Mouse (Mus musculus): ENCODE results near the gene Ophn1. TPM values are rescaled to one million over a fixed set of nuclear protein-coding genes. Genes with fewer than 3 reads are reported as not detected.

The Ophn1 gene
- polyA plus RNA-seq, 1 experiment from 2014 or later, result 12.6 TPM

DNA sequence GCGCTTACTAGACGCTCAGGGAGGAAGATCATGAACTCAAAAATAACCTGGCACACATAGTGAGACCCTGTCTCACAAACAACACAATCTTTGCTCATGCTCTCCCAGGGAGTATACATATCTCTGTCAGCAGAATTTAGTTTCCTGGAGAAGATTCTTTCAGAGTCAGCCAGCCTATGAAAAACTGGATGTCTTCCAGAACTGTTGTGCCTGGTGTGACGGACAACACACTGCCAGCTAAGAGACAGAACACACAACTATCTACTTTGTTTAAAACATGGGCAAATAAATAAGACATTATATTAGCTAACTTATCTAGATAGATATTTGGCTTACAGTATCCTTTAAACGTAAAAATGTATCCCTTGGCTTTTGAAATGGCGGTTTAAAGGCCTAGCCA lies 154.1 kb downstream of the Ophn1 start:
- no peaks in the 10 kb centered on the region for H3K9me3 ChIP-seq (replicated peaks; ENCODE audit: control insufficient read depth, low read length)
- H3K9ac ChIP-seq (ENCODE audit: low read length), result no peak overlapping the region
- H3K4me2 ChIP-seq (ENCODE audit: low read depth, low read length), result no peak overlapping the region
- H3K27me3 ChIP-seq (ENCODE audit: control insufficient read depth, insufficient read depth, low read length), result no peaks in the 10 kb centered on the region
- H3K4me1 ChIP-seq (ENCODE audit: control insufficient read depth, insufficient read depth, low read length), result no peaks in the 10 kb centered on the region
- H3K36me3 ChIP-seq (ENCODE audit: control insufficient read depth, insufficient read depth, low read length), result no peaks in the 10 kb centered on the region
- no peak for ATAC-seq (ENCODE audit: insufficient read depth, low FRiP score)
- H3K27ac ChIP-seq (ENCODE audit: low read length), result no peak overlapping the region
- 63% methylated on average over 5 of the region's 5 CpGs for WGBS
- no peak overlapping the region for H3K4me3 ChIP-seq (replicated peaks; ENCODE audit: low read length)

DNA sequence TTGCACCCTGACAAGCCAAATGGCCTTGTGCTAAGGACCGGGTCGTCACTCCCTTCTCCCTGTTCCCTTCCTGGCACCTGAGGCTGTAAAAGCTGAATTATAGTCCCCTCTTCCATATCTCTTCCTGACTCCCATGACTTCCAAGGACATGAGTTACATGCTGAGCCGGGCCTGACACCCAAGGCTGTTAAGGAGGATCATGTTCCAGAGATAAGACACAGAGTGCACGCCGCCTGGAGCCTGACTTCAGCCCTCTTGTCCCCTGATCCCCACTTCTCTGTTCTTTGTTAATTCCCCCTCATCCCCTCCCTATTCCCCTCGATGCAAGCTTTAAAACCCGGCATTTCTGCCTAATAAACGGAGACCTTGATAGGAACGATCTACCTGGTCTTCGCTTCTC lies 167.8 kb downstream of the Ophn1 start:
- Histone ChIP-seq H3K36me3 (ENCODE audit: control insufficient read depth, insufficient read depth, low read length) (no peaks in the 10 kb centered on the region), H3K4me2 (ENCODE audit: low read depth, low read length) (no peak overlapping the region), H3K4me3 (replicated peaks; ENCODE audit: low read length) (no peak overlapping the region), H3K27ac (ENCODE audit: low read length) (no peak overlapping the region), H3K27me3 (ENCODE audit: control insufficient read depth, insufficient read depth, low read length) (no peaks in the 10 kb centered on the region), H3K9ac (ENCODE audit: low read length) (no peak overlapping the region), H3K9me3 (replicated peaks; ENCODE audit: control insufficient read depth, low read length) (no peaks in the 10 kb centered on the region), H3K4me1 (ENCODE audit: control insufficient read depth, insufficient read depth, low read length) (no peaks in the 10 kb centered on the region)
- WGBS, result 63% methylated on average over 10 of the region's 10 CpGs
- no peak for ATAC-seq (ENCODE audit: insufficient read depth, low FRiP score)

DNA sequence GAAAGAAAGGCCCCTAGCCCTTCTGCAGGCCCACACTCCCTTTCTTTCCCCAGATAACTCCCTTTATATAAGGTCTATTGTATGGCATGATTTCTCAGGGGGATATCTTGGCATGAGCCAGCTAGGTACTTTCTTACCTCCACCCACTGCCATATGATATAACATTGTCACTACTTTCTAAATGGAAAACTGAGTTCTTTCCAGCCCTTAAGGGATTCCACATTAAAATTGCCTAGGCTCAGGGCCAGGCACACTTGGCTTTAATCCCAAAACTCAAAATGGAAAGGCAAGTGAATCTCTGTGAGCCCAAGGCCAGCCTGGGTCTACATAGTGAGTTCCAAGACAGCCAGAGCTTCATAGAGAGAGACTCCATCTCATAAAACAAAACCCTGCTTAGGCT lies 183.1 kb downstream of the Ophn1 start:
- H3K4me1 ChIP-seq (ENCODE audit: control insufficient read depth, insufficient read depth, low read length), result no peaks in the 10 kb centered on the region
- ATAC-seq (ENCODE audit: insufficient read depth, low FRiP score), result no peak
- no peaks in the 10 kb centered on the region for H3K9me3 ChIP-seq (replicated peaks; ENCODE audit: control insufficient read depth, low read length)
- H3K36me3 ChIP-seq (ENCODE audit: control insufficient read depth, insufficient read depth, low read length), result no peaks in the 10 kb centered on the region
- no peak overlapping the region for H3K4me3 ChIP-seq (replicated peaks; ENCODE audit: low read length)
- H3K27ac ChIP-seq (ENCODE audit: low read length), result no peak overlapping the region
- H3K27me3 ChIP-seq (ENCODE audit: control insufficient read depth, insufficient read depth, low read length), result no peaks in the 10 kb centered on the region
- H3K4me2 ChIP-seq (ENCODE audit: low read depth, low read length), result no peak overlapping the region
- no peak overlapping the region for H3K9ac ChIP-seq (ENCODE audit: low read length)

DNA sequence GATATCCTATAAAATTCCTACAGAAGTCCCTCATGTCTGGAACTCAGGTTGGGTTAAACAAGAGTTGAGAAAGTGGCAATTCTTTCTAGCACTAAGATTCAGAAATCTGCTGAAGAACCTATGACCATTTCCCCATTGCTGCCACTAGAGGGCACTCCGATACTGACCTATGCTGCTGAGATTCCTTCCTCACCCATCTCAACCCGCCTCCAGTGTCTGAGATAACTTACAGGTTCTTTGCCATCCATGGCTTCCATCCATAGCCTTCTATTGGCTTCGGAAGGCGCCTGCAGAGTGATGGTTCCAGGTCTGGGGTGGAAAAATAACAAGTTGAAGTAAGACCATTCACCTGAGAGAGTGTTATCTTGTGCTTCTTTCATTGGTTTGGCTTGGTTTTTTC lies 189.2 kb downstream of the Ophn1 start:
- Histone ChIP-seq H3K4me2 (ENCODE audit: low read depth, low read length) (no peak overlapping the region), H3K36me3 (ENCODE audit: control insufficient read depth, insufficient read depth, low read length) (no peaks in the 10 kb centered on the region), H3K9me3 (replicated peaks; ENCODE audit: control insufficient read depth, low read length) (no peaks in the 10 kb centered on the region), H3K4me3 (replicated peaks; ENCODE audit: low read length) (no peak overlapping the region), H3K27me3 (ENCODE audit: control insufficient read depth, insufficient read depth, low read length) (no peaks in the 10 kb centered on the region; the same call in 1 of the 2 replicates), H3K9ac (ENCODE audit: low read length) (no peak overlapping the region), H3K27ac (ENCODE audit: low read length) (no peak overlapping the region), H3K4me1 (ENCODE audit: control insufficient read depth, insufficient read depth, low read length) (no peaks in the 10 kb centered on the region)
- WGBS, result 23% methylated on average over 4 of the region's 4 CpGs
- ATAC-seq (ENCODE audit: insufficient read depth, low FRiP score), result no peak

DNA sequence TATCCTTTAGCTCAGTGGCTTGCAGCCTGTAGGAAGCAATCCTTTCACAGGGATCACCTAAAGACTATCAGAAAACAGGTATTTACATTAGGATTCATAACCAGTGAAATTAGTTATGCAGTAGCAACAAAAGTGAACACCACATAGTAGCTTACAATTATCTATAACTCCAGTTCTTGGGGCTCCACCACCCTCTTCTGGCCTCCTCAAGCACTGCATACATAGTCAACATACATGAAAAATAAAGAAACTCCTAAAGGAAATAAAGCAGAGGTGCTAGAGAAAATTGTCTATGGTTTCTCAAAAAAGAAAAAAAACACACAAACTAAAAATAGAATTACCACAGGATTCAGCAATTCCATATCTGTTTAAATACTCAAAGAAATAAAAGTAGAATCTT lies 208.2 kb downstream of the Ophn1 start:
- Histone ChIP-seq H3K9me3 (replicated peaks; ENCODE audit: control insufficient read depth, low read length) (no peaks in the 10 kb centered on the region), H3K9ac (ENCODE audit: low read length) (no peak overlapping the region), H3K4me3 (replicated peaks; ENCODE audit: low read length) (no peak overlapping the region), H3K4me2 (ENCODE audit: low read depth, low read length) (no peak overlapping the region), H3K27me3 (ENCODE audit: control insufficient read depth, insufficient read depth, low read length) (no peaks in the 10 kb centered on the region), H3K36me3 (ENCODE audit: control insufficient read depth, insufficient read depth, low read length) (no peaks in the 10 kb centered on the region), H3K27ac (ENCODE audit: low read length) (no peak overlapping the region), H3K4me1 (ENCODE audit: control insufficient read depth, insufficient read depth, low read length) (no peaks in the 10 kb centered on the region)
- no peak for ATAC-seq (ENCODE audit: insufficient read depth, low FRiP score)

DNA sequence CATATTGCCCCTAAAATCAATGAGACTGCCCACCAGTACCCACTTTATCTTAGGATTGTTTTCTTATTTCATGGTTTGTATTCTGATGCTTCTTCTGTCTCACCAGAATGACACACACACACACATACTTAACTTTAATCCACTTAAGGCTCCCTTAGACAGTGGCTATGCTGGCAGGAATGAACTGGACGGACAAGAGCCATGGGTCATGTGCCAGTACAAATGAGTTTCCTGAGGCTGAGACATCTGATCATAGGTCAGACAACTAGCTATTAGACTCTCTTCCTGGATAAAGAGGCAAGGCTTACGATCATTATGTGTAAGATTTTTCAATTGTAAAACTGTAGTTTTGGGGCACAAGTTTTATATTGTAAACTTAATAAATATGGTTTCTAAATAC lies 209.5 kb downstream of the Ophn1 start:
- H3K27ac ChIP-seq (ENCODE audit: low read length), result no peak overlapping the region
- H3K9me3 ChIP-seq (replicated peaks; ENCODE audit: control insufficient read depth, low read length), result no peaks in the 10 kb centered on the region
- H3K36me3 ChIP-seq (ENCODE audit: control insufficient read depth, insufficient read depth, low read length), result no peaks in the 10 kb centered on the region
- no peak for ATAC-seq (ENCODE audit: insufficient read depth, low FRiP score)
- no peak overlapping the region for H3K9ac ChIP-seq (ENCODE audit: low read length)
- no peaks in the 10 kb centered on the region for H3K4me1 ChIP-seq (ENCODE audit: control insufficient read depth, insufficient read depth, low read length)
- 84% methylated on average over 2 of the region's 2 CpGs for WGBS
- no peak overlapping the region for H3K4me3 ChIP-seq (replicated peaks; ENCODE audit: low read length)
- H3K4me2 ChIP-seq (ENCODE audit: low read depth, low read length), result no peak overlapping the region
- no peaks in the 10 kb centered on the region for H3K27me3 ChIP-seq (ENCODE audit: control insufficient read depth, insufficient read depth, low read length)

DNA sequence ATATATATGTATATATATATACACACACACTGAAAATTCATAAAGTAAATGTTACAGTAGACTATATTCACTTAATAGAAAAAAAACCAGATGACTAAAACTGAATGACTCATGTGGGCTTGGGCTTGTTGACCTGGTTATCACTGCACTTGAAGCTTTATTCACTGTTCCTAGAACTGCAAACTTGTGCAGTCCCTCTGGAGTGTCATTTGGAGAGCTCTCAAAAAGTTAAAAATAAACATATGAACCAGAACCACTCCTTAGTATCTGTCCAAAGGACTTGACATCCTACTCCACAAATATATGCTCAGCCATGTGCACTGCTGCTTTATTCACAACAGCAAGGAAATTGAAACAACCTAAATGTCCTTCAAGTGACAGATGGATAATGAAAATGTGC lies 219.8 kb downstream of the Ophn1 start:
- ATAC-seq (ENCODE audit: insufficient read depth, low FRiP score), result no peak
- Histone ChIP-seq H3K4me3 (replicated peaks; ENCODE audit: low read length) (no peak overlapping the region), H3K4me2 (ENCODE audit: low read depth, low read length) (no peak overlapping the region), H3K4me1 (ENCODE audit: control insufficient read depth, insufficient read depth, low read length) (no peaks in the 10 kb centered on the region), H3K27me3 (ENCODE audit: control insufficient read depth, insufficient read depth, low read length) (no peaks in the 10 kb centered on the region), H3K9me3 (replicated peaks; ENCODE audit: control insufficient read depth, low read length) (no peaks in the 10 kb centered on the region), H3K27ac (ENCODE audit: low read length) (no peak overlapping the region), H3K9ac (ENCODE audit: low read length) (no peak overlapping the region), H3K36me3 (ENCODE audit: control insufficient read depth, insufficient read depth, low read length) (no peaks in the 10 kb centered on the region)

DNA sequence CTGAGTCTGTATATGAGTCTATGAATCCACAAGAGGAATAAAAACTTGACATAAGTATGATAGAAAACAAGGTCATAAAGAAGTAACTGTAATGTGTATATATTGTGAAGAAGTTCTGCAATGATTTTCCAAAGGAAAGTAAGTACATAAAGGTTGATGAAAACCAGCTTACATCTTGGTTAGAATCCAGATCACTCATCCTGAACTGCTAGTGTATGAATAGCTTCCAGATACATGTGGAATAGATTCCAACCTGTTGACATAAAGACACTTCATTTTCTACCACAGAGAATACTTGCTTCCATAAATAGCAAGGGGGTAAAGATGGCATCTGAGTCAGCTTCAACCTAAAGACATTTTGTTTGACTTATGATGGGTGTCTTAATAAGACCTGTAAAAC lies 239.4 kb downstream of the Ophn1 start:
- no peak for ATAC-seq (ENCODE audit: insufficient read depth, low FRiP score)
- Histone ChIP-seq H3K9ac (ENCODE audit: low read length) (no peak overlapping the region), H3K27ac (ENCODE audit: low read length) (no peak overlapping the region), H3K4me3 (replicated peaks; ENCODE audit: low read length) (no peak overlapping the region), H3K4me2 (ENCODE audit: low read depth, low read length) (no peak overlapping the region), H3K9me3 (replicated peaks; ENCODE audit: control insufficient read depth, low read length) (no peaks in the 10 kb centered on the region), H3K27me3 (ENCODE audit: control insufficient read depth, insufficient read depth, low read length) (no peaks in the 10 kb centered on the region), H3K36me3 (ENCODE audit: control insufficient read depth, insufficient read depth, low read length) (no peaks in the 10 kb centered on the region), H3K4me1 (ENCODE audit: control insufficient read depth, insufficient read depth, low read length) (no peaks in the 10 kb centered on the region)

DNA sequence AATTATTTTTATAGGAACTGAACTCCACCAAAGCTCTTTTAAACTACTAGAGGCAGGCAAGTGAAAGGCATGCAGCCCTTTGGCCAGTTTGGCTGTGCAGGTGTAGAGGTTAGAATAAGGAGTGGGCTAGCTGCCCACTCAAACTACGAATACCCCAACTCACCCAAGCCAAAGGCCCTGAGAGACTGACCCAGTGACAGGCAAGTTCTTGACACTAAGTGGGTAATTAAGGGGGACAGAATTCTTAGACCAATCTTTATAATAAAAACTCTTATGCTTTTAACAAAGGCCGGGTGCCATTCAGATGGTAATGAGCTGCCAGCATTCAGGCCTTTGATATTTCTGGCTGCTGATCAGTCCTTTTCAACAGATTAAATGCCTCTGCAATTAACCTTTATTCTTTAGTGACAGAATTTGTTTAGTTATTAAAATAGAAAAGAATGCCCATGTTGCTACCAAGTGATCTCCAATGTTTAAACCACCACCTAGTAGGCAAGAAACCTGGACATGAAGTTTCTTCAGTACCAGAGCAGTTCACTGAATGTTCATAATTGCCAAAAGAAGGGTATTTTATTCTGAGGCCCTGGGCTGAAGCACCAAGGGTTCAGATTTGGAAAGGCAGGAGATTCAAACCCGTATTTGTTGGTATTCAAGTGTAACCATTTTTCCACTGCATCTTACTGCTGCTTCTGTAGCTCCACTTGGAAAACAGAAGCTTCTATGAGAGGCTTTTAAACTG lies 262.0 kb downstream of the Ophn1 start:
- Histone ChIP-seq H3K4me2 (ENCODE audit: low read depth, low read length) (no peak overlapping the region), H3K4me1 (ENCODE audit: control insufficient read depth, insufficient read depth, low read length) (no peaks in the 10 kb centered on the region), H3K27ac (ENCODE audit: low read length) (no peak overlapping the region), H3K36me3 (ENCODE audit: control insufficient read depth, insufficient read depth, low read length) (no peaks in the 10 kb centered on the region), H3K4me3 (replicated peaks; ENCODE audit: low read length) (no peak overlapping the region), H3K27me3 (ENCODE audit: control insufficient read depth, insufficient read depth, low read length) (no peaks in the 10 kb centered on the region), H3K9ac (ENCODE audit: low read length) (no peak overlapping the region), H3K9me3 (replicated peaks; ENCODE audit: control insufficient read depth, low read length) (no peaks in the 10 kb centered on the region)
- 82% methylated on average over 3 of the region's 3 CpGs for WGBS
- ATAC-seq (ENCODE audit: insufficient read depth, low FRiP score), result no peak

DNA sequence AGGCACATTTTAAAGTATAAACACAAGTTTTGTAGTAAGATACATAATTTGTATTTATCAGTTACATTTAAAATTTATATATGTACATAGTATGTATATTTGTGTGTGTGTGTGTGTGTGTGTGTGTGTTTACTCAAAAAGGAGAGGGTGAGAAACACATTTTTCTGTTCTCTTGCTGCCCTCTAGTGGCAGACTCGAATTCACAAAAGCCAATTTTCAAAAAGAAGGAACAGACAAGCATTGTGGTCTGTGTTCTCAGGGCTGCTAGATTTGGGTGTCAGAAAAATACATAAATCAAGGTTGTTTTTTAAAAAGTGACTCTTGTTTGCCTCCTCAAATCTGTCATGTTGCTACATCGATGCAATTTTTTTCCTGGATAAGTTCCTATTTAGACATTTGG lies 272.0 kb downstream of the Ophn1 start:
- Histone ChIP-seq H3K9me3 (replicated peaks; ENCODE audit: control insufficient read depth, low read length) (no peaks in the 10 kb centered on the region), H3K4me1 (ENCODE audit: control insufficient read depth, insufficient read depth, low read length) (no peaks in the 10 kb centered on the region), H3K4me3 (replicated peaks; ENCODE audit: low read length) (no peak overlapping the region), H3K9ac (ENCODE audit: low read length) (no peak overlapping the region), H3K36me3 (ENCODE audit: control insufficient read depth, insufficient read depth, low read length) (no peaks in the 10 kb centered on the region), H3K27me3 (ENCODE audit: control insufficient read depth, insufficient read depth, low read length) (no peaks in the 10 kb centered on the region), H3K4me2 (ENCODE audit: low read depth, low read length) (no peak overlapping the region), H3K27ac (ENCODE audit: low read length) (no peak overlapping the region)
- WGBS, result 3% methylated on average over 2 of the region's 2 CpGs
- ATAC-seq (ENCODE audit: insufficient read depth, low FRiP score), result no peak
